Mouse (Mus musculus): Measurements from ENCODE around the gene Ttll1. TPM values are rescaled to one million over a fixed set of nuclear protein-coding genes. Genes with fewer than 3 reads are reported as not detected.

The Ttll1 gene
- total RNA-seq (2014; rRNA removed), result 57.8 and 60.7 TPM in 2 replicates
- polyA plus RNA-seq (2015; fragmentation: Nextera tagmentation; extraction: Ambion mirVana), result 119 and 123 TPM in 2 replicates

DNA sequence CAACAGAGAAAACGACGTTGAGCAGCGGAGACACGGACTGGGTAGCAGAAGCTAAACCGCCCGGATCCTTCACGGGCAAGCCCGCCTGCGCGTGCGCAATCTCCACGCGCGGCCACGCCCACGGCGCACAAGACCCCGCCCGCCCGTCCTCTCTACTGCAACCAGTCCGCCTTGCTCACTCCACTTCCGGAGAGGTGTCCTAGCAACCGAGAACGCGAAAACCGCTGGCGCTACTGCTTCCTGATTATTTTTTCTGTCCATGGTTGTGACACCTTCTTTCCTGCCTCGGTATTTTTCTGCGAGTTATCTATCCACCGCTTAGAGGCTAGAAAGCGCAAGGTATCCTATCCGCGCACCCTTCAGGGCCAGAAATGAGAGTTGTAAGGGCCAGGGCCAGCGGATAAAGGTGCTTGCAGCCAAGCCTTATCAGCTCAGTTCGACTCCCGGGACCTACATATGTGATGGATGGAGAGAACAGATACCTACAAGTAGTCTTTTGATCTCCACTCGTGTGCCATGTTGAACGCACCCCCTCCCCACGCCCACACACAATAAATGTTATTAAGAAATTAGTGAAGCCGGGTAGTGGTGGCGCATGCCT is at the start of gene Ttll1:
Gene Ttll1 (minus strand): TSS at position 89 of the 601 bp plus-strand sequence.
- H3K9me3 ChIP-seq (ENCODE audit: low read length), result no peaks in the 10 kb centered on the region
- DNase-seq (ENCODE audit: low spot score) (peak; percentile 95), ATAC-seq (ENCODE audit: low FRiP score) (peak; percentile 96)
- TF ChIP-seq CTCF (IDR thresholded peaks at IDR 0.05), result no peak
- 0 out of 2 replicates have a peak, but pooled peaks cover 2% of the 10 kb centered on the region for H3K4me1 ChIP-seq (ENCODE audit: insufficient read depth, low read length)
- peak within 1 kb of the TSS; percentile 91 for H3K27ac ChIP-seq (ENCODE audit: low read depth, low read length)
- WGBS, result 12% methylated on average over 41 of the region's 41 CpGs
- H3K4me3 ChIP-seq (ENCODE audit: low read depth, low read length), result peak within 1 kb of the TSS; percentile 71
- no peaks in the 10 kb centered on the region for H3K27me3 ChIP-seq (ENCODE audit: insufficient read depth, low read length)
- peak within 1 kb of the TSS; percentile 64 for H3K4me2 ChIP-seq (ENCODE audit: low read depth, low read length, poor library complexity, severe bottlenecking)
- H3K36me3 ChIP-seq (ENCODE audit: insufficient read depth, low read length), result no peaks in the 10 kb centered on the region; the same call in 1 of the 2 replicates
- peak within 1 kb of the TSS; percentile 71 for H3K9ac ChIP-seq (replicated peaks; ENCODE audit: low read length, poor library complexity, severe bottlenecking)

DNA sequence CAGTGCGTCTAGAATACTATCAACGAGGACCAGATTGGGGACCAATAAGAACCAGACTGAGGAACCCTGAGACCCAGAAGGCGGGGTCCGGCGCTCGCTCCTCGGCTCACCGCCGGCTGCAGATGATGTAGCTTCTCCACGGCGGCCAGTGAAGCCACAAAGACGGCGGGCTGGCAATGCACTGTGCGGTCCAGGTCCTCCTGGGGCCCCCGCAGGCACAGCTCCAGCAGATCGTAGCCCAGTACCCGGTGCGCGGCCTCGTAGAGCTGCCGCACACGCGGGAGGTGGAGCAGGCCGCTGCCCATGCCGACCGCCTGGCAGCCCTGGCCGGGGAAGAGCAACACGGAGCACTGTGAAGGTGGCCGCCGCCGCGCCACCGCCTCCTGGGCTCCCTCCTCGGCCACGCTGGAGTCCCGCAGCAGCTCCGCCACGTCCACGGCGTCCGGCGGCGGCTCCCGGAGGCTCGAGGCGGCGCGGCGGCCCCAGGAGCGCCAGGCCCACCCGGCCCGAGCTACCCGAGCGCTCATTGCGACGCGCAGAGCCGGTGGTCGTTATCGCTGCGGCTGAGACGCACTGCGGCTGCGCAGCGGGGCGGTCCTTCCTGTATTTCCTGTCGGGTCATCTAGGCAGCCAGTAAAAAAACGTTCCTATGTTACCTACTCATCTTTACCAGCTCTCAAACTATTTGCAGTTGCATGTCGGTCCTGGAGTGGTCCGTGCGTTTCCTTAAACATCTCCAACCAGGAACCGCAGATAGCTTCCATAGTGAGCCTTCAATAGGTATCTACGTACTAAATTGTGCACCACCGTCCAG is 44.7 kb upstream of the Ttll1 start:
- no peak for TF ChIP-seq CTCF (IDR thresholded peaks at IDR 0.05)
- peak overlapping the region; percentile 95 for H3K9ac ChIP-seq (replicated peaks; ENCODE audit: low read length, poor library complexity, severe bottlenecking)
- no peaks in the 10 kb centered on the region for H3K27me3 ChIP-seq (ENCODE audit: insufficient read depth, low read length)
- peak; percentile 94 for DNase-seq (ENCODE audit: low spot score)
- H3K4me3 ChIP-seq (ENCODE audit: low read depth, low read length), result peak overlapping the region; percentile 82
- no peaks in the 10 kb centered on the region for H3K9me3 ChIP-seq (ENCODE audit: low read length)
- ATAC-seq (ENCODE audit: low FRiP score), result peak; percentile 86
- H3K27ac ChIP-seq (ENCODE audit: low read depth, low read length), result peak overlapping the region; percentile 95
- no peaks in the 10 kb centered on the region for H3K4me1 ChIP-seq (ENCODE audit: insufficient read depth, low read length)
- WGBS, result under 1% methylated on average over 62 of the region's 74 CpGs
- H3K4me2 ChIP-seq (ENCODE audit: low read depth, low read length, poor library complexity, severe bottlenecking), result peak overlapping the region; percentile 91
- H3K36me3 ChIP-seq (ENCODE audit: insufficient read depth, low read length), result peaks cover 10% of the 10 kb centered on the region; the same call in 1 of the 2 replicates

DNA sequence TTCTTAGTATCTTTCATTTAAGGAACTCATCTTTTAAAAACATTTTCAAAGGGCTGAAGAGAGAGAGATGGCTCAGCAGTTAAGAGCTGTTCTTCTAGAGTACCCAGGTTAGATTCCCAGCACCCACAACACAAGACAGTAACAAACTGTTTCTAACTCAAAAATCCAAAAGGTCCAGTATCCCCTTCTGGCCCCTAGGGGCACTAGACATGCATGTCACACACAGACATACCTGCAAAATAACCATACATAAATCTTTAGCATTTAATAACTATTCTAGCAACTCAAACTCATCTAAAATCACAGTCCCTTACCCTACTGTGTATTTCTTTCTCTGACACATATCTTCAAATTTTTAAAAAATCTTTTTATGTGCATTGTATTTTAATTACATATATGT is 43.1 kb upstream of the Ttll1 start:
- H3K4me3 ChIP-seq (ENCODE audit: low read depth, low read length), result no peak overlapping the region
- no peaks in the 10 kb centered on the region for H3K9me3 ChIP-seq (ENCODE audit: low read length)
- ATAC-seq (ENCODE audit: low FRiP score) (no peak), DNase-seq (ENCODE audit: low spot score) (peak; percentile 24)
- peak; percentile 54 for TF ChIP-seq CTCF (IDR thresholded peaks at IDR 0.05)
- no peaks in the 10 kb centered on the region for H3K4me1 ChIP-seq (ENCODE audit: insufficient read depth, low read length)
- H3K27me3 ChIP-seq (ENCODE audit: insufficient read depth, low read length), result no peaks in the 10 kb centered on the region
- no peak overlapping the region for H3K9ac ChIP-seq (replicated peaks; ENCODE audit: low read length, poor library complexity, severe bottlenecking)
- peaks cover 25% of the 10 kb centered on the region for H3K36me3 ChIP-seq (ENCODE audit: insufficient read depth, low read length)
- H3K27ac ChIP-seq (ENCODE audit: low read depth, low read length), result no peak overlapping the region
- H3K4me2 ChIP-seq (ENCODE audit: low read depth, low read length, poor library complexity, severe bottlenecking), result no peak overlapping the region

DNA sequence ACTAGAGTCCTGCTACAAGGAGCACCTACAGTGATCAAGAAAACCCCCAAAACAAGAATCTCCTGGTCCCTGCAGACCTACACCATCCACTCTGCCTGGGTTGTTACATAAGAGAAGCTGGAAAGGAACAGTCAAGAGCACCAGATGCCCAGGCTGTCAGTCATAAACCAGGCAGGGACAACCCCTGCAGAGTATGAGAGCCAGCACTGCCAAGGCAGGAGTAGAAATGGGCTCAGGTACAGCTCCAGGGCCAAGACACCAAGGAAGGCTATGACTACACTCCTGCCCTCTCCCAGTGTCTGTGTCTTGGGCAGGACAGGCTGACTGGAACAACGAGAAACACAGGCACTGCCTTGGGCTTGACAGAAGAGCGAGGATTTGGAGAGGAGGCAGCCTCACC is 39.4 kb upstream of the Ttll1 start:
- no peak overlapping the region for H3K27ac ChIP-seq (ENCODE audit: low read depth, low read length)
- H3K4me3 ChIP-seq (ENCODE audit: low read depth, low read length), result no peak overlapping the region
- 98% methylated on average over 2 of the region's 2 CpGs for WGBS
- no peaks in the 10 kb centered on the region for H3K27me3 ChIP-seq (ENCODE audit: insufficient read depth, low read length)
- peaks cover 54% of the 10 kb centered on the region for H3K36me3 ChIP-seq (ENCODE audit: insufficient read depth, low read length)
- H3K9me3 ChIP-seq (ENCODE audit: low read length), result no peaks in the 10 kb centered on the region
- ATAC-seq (ENCODE audit: low FRiP score) (no peak), DNase-seq (ENCODE audit: low spot score) (no peak)
- no peak overlapping the region for H3K4me2 ChIP-seq (ENCODE audit: low read depth, low read length, poor library complexity, severe bottlenecking)
- H3K9ac ChIP-seq (replicated peaks; ENCODE audit: low read length, poor library complexity, severe bottlenecking), result no peak overlapping the region
- TF ChIP-seq CTCF (IDR thresholded peaks at IDR 0.05), result no peak
- H3K4me1 ChIP-seq (ENCODE audit: insufficient read depth, low read length), result no peaks in the 10 kb centered on the region

DNA sequence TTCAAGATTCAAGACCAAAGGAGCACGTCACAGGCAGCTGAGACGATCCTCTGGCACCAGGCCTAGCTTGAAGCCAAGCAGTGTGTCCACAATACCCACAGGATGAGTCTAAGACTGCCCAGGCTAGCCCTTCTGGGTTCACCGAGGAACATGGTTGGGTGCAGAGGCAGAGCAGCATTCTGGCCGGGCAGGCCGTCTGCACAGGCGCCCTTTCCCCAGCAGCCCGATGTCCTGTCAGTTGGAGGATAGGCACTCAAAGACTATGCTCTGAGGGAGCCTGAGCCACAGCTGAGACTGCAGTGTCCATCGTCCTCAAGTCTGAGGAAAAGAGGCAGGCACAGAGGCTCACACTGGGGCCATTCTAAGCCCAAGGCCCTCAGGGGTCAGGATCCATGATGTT is 36.5 kb upstream of the Ttll1 start:
- WGBS, result 92% methylated on average over 8 of the region's 8 CpGs
- TF ChIP-seq CTCF (IDR thresholded peaks at IDR 0.05), result no peak
- Histone ChIP-seq H3K4me2 (ENCODE audit: low read depth, low read length, poor library complexity, severe bottlenecking) (no peak overlapping the region), H3K4me3 (ENCODE audit: low read depth, low read length) (no peak overlapping the region), H3K9me3 (ENCODE audit: low read length) (no peaks in the 10 kb centered on the region), H3K4me1 (ENCODE audit: insufficient read depth, low read length) (no peaks in the 10 kb centered on the region), H3K9ac (replicated peaks; ENCODE audit: low read length, poor library complexity, severe bottlenecking) (no peak overlapping the region), H3K27me3 (ENCODE audit: insufficient read depth, low read length) (no peaks in the 10 kb centered on the region), H3K27ac (ENCODE audit: low read depth, low read length) (no peak overlapping the region), H3K36me3 (ENCODE audit: insufficient read depth, low read length) (peaks cover 54% of the 10 kb centered on the region)
- DNase-seq (ENCODE audit: low spot score) (no peak), ATAC-seq (ENCODE audit: low FRiP score) (no peak)

DNA sequence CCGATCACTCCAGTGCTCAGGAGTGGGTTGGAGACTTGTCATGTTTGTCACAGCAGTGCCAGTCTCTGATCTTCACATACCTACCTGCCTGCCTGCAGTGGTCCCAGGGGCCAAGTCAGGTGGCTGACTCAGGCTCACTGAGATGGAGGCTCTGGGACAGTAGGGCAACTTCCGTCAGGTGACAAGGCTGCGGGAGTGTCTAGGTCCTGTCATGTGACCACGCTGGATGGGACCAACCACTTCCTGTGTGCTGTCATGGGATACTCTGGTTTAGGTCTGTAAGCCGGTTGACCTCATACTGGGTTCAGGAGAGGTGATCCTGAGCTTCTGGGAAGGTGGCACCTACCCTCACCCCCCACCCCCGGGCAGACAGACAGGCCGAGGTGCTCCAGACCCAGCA is 35.3 kb upstream of the Ttll1 start:
- ATAC-seq (ENCODE audit: low FRiP score), result no peak
- H3K4me1 ChIP-seq (ENCODE audit: insufficient read depth, low read length), result no peaks in the 10 kb centered on the region
- no peaks in the 10 kb centered on the region for H3K9me3 ChIP-seq (ENCODE audit: low read length)
- no peak overlapping the region for H3K27ac ChIP-seq (ENCODE audit: low read depth, low read length)
- 98% methylated on average over 7 of the region's 7 CpGs for WGBS
- TF ChIP-seq CTCF (IDR thresholded peaks at IDR 0.05), result no peak
- H3K9ac ChIP-seq (replicated peaks; ENCODE audit: low read length, poor library complexity, severe bottlenecking), result no peak overlapping the region
- H3K4me3 ChIP-seq (ENCODE audit: low read depth, low read length), result no peak overlapping the region
- peaks cover 54% of the 10 kb centered on the region for H3K36me3 ChIP-seq (ENCODE audit: insufficient read depth, low read length)
- no peaks in the 10 kb centered on the region for H3K27me3 ChIP-seq (ENCODE audit: insufficient read depth, low read length)
- H3K4me2 ChIP-seq (ENCODE audit: low read depth, low read length, poor library complexity, severe bottlenecking), result no peak overlapping the region
- no peak for DNase-seq (ENCODE audit: low spot score)
